Mouse (Mus musculus): Measurements from ENCODE around the gene Wrb. TPM values are rescaled to one million over a fixed set of nuclear protein-coding genes. Genes with fewer than 3 reads are reported as not detected.

Gene Wrb
- polyA plus RNA-seq, 1 experiment from 2014 or later = 116 TPM

DNA sequence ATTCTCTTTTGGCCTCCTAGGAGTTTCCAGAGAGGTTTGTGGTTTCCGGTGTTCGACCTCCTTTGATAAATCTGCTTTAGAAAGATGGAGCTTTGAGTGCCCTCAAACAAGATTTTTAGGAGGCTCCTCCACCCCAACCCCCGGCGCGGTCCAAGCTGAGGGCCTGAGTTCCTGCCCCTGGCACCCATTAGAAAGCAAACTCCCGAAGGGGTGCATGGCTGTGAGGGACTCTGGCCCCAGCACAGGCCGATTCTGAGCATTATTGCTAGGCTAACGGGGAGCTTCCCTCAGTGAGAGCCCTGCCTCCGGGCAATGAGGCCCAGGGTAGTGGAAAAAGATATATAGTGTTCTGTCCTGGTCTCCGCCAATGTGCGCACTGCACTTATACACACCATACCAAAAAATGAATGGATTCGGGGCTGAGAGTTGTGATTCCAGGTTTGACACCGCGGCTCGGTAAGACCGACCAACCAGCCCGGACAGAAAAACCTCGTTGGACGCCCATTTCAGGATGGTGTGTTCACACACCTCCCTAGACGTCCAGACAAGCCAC is 14.7 kb downstream of the Wrb start:
- H3K4me2 ChIP-seq = peak overlapping the region; percentile 75
- 79% methylated on average over 20 of the region's 20 CpGs for WGBS
- peaks cover 13% of the 10 kb centered on the region; the same call in 1 of the 2 replicates for H3K36me3 ChIP-seq (replicated peaks)
- H3K9ac ChIP-seq = peak overlapping the region; percentile 82; the same call in 1 of the 2 replicates
- no peak overlapping the region for H3K27ac ChIP-seq
- no peaks in the 10 kb centered on the region for H3K9me3 ChIP-seq
- H3K4me3 ChIP-seq (replicated peaks) = peak overlapping the region; percentile 51; the same call in 1 of the 2 replicates
- no peaks in the 10 kb centered on the region for H3K27me3 ChIP-seq
- ATAC-seq (ENCODE audit: low FRiP score) = no peak; the same call in 1 of the 2 replicates
- H3K4me1 ChIP-seq = peaks cover 11% of the 10 kb centered on the region; the same call in 1 of the 2 replicates

DNA sequence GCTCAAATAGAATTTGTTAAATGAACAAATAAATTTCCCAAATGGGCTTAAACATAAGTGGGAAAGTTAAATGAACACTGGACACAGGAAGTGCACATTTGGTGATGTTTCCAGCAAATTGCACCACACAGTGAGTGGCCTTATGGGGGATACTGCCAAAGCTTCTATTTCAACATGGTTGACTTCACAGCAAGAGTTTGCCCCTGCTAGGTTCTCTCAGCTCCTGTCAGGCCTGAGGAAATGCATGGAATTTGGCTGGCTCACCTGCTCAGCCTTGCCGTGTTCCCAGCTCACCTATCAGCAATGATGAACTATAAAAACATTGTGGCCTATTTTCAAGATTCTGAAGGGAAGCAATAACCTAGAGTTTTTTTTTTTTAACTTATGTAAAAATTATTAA is 15.7 kb downstream of the Wrb start:
- Histone ChIP-seq H3K9ac (no peak overlapping the region), H3K36me3 (replicated peaks) (peaks cover 4% of the 10 kb centered on the region; the same call in 1 of the 2 replicates), H3K27ac (no peak overlapping the region), H3K4me3 (replicated peaks) (no peak overlapping the region), H3K4me1 (peaks cover 11% of the 10 kb centered on the region; the same call in 1 of the 2 replicates), H3K27me3 (no peaks in the 10 kb centered on the region), H3K4me2 (no peak overlapping the region), H3K9me3 (no peaks in the 10 kb centered on the region)
- WGBS = 80% methylated on average over 1 of the region's 1 CpGs
- no peak for ATAC-seq (ENCODE audit: low FRiP score)

- H3K36me3 ChIP-seq (replicated peaks) = no peaks in the 10 kb centered on the region; the same call in 1 of the 2 replicates
- ATAC-seq (ENCODE audit: low FRiP score) = no peak
- no peak overlapping the region for H3K4me2 ChIP-seq
- no peak overlapping the region for H3K27ac ChIP-seq
- 92% methylated on average over 4 of the region's 4 CpGs for WGBS
- no peaks in the 10 kb centered on the region for H3K27me3 ChIP-seq
- no peaks in the 10 kb centered on the region for H3K9me3 ChIP-seq
- H3K4me3 ChIP-seq (replicated peaks) = no peak overlapping the region
- no peak overlapping the region for H3K9ac ChIP-seq
- peaks cover 11% of the 10 kb centered on the region; the same call in 1 of the 2 replicates for H3K4me1 ChIP-seq
These were observed 16.1 kb downstream of the Wrb start for GRCm38 (mm10) chr16:96161336-96161735.

DNA sequence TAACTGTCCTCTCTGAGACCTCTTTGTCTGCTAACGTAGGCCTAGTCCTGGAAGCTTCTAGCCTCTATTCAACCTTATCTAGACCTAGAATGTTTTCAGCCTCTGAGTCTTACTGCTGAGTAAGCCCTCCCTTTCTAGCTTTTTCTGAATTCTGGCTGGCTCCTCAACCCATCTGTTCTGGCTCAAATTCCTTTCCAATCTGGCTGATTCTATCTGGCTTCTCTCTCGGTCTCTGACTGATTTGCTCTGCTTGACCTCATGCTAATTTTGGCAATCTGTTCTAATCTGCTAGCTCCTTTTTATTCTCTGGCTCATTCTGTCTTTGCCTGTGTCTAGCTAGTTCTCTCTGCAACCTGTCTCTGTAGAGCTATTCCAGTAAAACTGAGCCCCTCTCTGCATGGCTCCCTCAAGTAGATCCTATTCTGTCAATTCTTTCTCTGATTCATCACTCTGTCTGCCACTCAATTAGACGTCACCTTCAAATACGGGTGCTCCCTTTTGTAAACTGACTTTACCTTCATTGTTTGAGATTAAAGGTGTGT is 20.6 kb downstream of the Wrb start:
- H3K4me3 ChIP-seq (replicated peaks) = no peak overlapping the region
- H3K36me3 ChIP-seq (replicated peaks) = no peaks in the 10 kb centered on the region
- no peaks in the 10 kb centered on the region for H3K27me3 ChIP-seq
- ATAC-seq (ENCODE audit: low FRiP score) = no peak
- no peaks in the 10 kb centered on the region for H3K4me1 ChIP-seq
- H3K27ac ChIP-seq = no peak overlapping the region
- H3K9me3 ChIP-seq = no peaks in the 10 kb centered on the region
- no peak overlapping the region for H3K9ac ChIP-seq
- WGBS = 84% methylated on average over 4 of the region's 4 CpGs
- H3K4me2 ChIP-seq = no peak overlapping the region

DNA sequence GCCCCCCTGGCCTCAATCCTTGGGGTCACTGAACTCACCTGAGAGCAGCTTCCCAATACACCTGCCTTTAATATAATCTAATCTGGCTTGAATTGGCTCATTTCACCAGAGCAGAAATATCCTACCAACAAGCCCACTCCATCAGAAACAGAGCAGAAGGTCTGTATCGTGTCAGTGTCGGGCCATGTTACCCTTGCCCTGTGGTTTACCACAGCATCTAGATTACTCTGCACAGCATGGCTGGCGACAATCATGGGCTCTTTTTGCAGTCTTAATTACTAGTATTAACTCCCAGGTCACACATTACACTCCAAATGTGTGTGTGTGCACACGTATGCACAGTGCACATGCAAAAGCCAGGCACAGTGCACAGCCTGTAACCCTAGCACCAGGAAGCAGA is 23.6 kb downstream of the Wrb start:
- H3K4me3 ChIP-seq (replicated peaks) = no peak overlapping the region
- H3K27ac ChIP-seq = no peak overlapping the region
- ATAC-seq (ENCODE audit: low FRiP score) = no peak
- H3K27me3 ChIP-seq = no peaks in the 10 kb centered on the region
- no peaks in the 10 kb centered on the region for H3K4me1 ChIP-seq
- H3K9ac ChIP-seq = no peak overlapping the region
- 89% methylated on average over 4 of the region's 4 CpGs for WGBS
- H3K9me3 ChIP-seq = no peaks in the 10 kb centered on the region
- no peaks in the 10 kb centered on the region for H3K36me3 ChIP-seq (replicated peaks)
- no peak overlapping the region for H3K4me2 ChIP-seq

GRCm38 (mm10) chr16:96173648-96174047 is 28.4 kb downstream of the Wrb start:
- no peak overlapping the region for H3K27ac ChIP-seq
- H3K4me3 ChIP-seq (replicated peaks) = no peak overlapping the region
- no peaks in the 10 kb centered on the region for H3K36me3 ChIP-seq (replicated peaks)
- H3K27me3 ChIP-seq = no peaks in the 10 kb centered on the region
- WGBS = 80% methylated on average over 8 of the region's 8 CpGs
- no peak overlapping the region for H3K9ac ChIP-seq
- ATAC-seq (ENCODE audit: low FRiP score) = no peak
- no peaks in the 10 kb centered on the region for H3K9me3 ChIP-seq
- peaks cover 8% of the 10 kb centered on the region; the same call in 1 of the 2 replicates for H3K4me1 ChIP-seq
- no peak overlapping the region for H3K4me2 ChIP-seq

GRCm38 (mm10) chr16:96175399-96175798 is 30.2 kb downstream of the Wrb start:
- WGBS = 36% methylated on average over 2 of the region's 2 CpGs
- no peak overlapping the region for H3K4me2 ChIP-seq
- H3K9ac ChIP-seq = no peak overlapping the region
- peaks cover 8% of the 10 kb centered on the region; the same call in 1 of the 2 replicates for H3K4me1 ChIP-seq
- no peaks in the 10 kb centered on the region for H3K27me3 ChIP-seq
- 0 out of 2 replicates have a peak, but pooled peaks cover 5% of the 10 kb centered on the region for H3K9me3 ChIP-seq
- H3K4me3 ChIP-seq (replicated peaks) = no peak overlapping the region
- no peaks in the 10 kb centered on the region for H3K36me3 ChIP-seq (replicated peaks)
- peak; percentile 39; the same call in 1 of the 2 replicates for ATAC-seq (ENCODE audit: low FRiP score)
- H3K27ac ChIP-seq = no peak overlapping the region

GRCm38 (mm10) chr16:96179156-96179555 is 33.9 kb downstream of the Wrb start:
- H3K27me3 ChIP-seq = no peaks in the 10 kb centered on the region
- H3K27ac ChIP-seq = no peak overlapping the region
- no peak overlapping the region for H3K4me3 ChIP-seq (replicated peaks)
- H3K36me3 ChIP-seq (replicated peaks) = no peaks in the 10 kb centered on the region
- H3K4me2 ChIP-seq = no peak overlapping the region
- no peak overlapping the region for H3K9ac ChIP-seq
- peaks cover 8% of the 10 kb centered on the region; the same call in 1 of the 2 replicates for H3K4me1 ChIP-seq
- ATAC-seq (ENCODE audit: low FRiP score) = no peak
- 0 out of 2 replicates have a peak, but pooled peaks cover 5% of the 10 kb centered on the region for H3K9me3 ChIP-seq

- ATAC-seq (ENCODE audit: low FRiP score) = no peak
- no peaks in the 10 kb centered on the region for H3K9me3 ChIP-seq
- WGBS = 86% methylated on average over 5 of the region's 5 CpGs
These were observed 42.4 kb downstream of the Wrb start for GRCm38 (mm10) chr16:96187619-96188018.

GRCm38 (mm10) chr16:96191531-96192506 is 46.6 kb downstream of the Wrb start, which contains the start of gene Lca5l:
TSS of gene Lca5l (minus strand) at chr16:96192271.
- WGBS = under 1% methylated on average over 77 of the region's 77 CpGs
- ATAC-seq (ENCODE audit: low FRiP score) = peak; percentile 98
- Histone ChIP-seq H3K27me3 (0 out of 2 replicates have a peak, but pooled peaks cover 3% of the 10 kb centered on the region), H3K9me3 (no peaks in the 10 kb centered on the region), H3K4me3 (replicated peaks) (peak within 1 kb of the TSS; percentile 90), H3K4me2 (peak within 1 kb of the TSS; percentile 73), H3K27ac (peak within 1 kb of the TSS; percentile 63), H3K9ac (peak within 1 kb of the TSS; percentile 84), H3K36me3 (replicated peaks) (no peaks in the 10 kb centered on the region), H3K4me1 (peaks cover 8% of the 10 kb centered on the region)

More at GRCm38 (mm10) chr16:96187619-96188018, 42.4 kb downstream of the Wrb start:
- Histone ChIP-seq H3K4me3 (replicated peaks) (no peak overlapping the region), H3K4me2 (no peak overlapping the region), H3K4me1 (peaks cover 8% of the 10 kb centered on the region), H3K27ac (no peak overlapping the region), H3K27me3 (0 out of 2 replicates have a peak, but pooled peaks cover 3% of the 10 kb centered on the region), H3K9ac (no peak overlapping the region), H3K36me3 (replicated peaks) (no peaks in the 10 kb centered on the region)

DNA sequence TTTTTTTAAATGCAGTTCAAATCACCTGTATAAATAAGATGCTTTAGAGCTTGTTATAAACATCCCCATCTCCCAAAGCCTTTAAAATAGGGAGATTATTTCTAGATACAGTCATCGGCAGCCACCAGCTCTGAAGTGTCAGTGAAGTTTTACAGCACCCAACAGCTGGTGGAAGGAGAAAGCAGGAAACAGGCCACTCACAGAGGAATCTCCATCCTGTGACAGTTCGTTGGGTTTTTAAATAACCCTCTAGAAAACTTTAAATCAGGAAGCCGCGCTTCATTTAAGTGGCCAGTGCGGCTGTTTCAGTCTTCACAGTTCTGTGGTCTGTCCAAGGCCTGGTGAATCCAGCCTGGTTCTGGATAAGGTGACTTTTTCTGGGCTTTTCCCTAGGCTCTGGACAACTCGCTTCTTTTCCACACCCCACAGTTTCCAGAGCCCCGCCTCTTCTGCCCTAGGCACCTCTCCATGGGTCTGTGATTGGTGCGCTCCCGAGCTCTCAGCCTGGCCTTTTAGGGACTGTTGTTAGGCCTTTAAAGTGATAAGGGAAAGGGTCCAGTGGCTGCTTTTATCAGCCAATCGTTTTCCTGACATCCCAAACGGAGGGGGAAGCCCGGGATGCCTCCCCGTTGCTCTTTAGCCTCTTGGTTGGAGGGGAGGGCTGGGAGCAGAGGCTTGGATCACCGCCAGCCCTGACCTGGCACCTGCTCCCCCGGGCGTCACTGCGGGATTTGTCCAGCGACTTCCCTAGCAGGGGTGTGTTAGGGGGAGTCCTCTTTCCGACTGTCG is 54.9 kb downstream of the Wrb start, which contains the start of gene Sh3bgr:
TSS of gene Sh3bgr (plus strand) at position 538 of the 789 bp plus-strand sequence.
- H3K27me3 ChIP-seq = peaks cover 5% of the 10 kb centered on the region; the same call in 1 of the 2 replicates
- H3K4me3 ChIP-seq (replicated peaks) = peak within 1 kb of the TSS; percentile 15
- 9% methylated on average over 20 of the region's 20 CpGs for WGBS
- H3K36me3 ChIP-seq (replicated peaks) = no peaks in the 10 kb centered on the region
- peak within 1 kb of the TSS; percentile 52 for H3K4me2 ChIP-seq
- H3K9ac ChIP-seq = peak within 1 kb of the TSS; percentile 17; the same call in 1 of the 2 replicates
- H3K4me1 ChIP-seq = peaks cover 11% of the 10 kb centered on the region
- H3K9me3 ChIP-seq = no peaks in the 10 kb centered on the region
- H3K27ac ChIP-seq = no peak within 1 kb of the TSS
- peak; percentile 58; the same call in 1 of the 2 replicates for ATAC-seq (ENCODE audit: low FRiP score)
